Mouse (Mus musculus): ENCODE measurements around the gene Gm13290. TPM values are rescaled to one million over a fixed set of nuclear protein-coding genes. Genes with fewer than 3 reads are reported as not detected.
"Not testable (repeated sequence)": the region's sequence is repeated elsewhere in the genome, so short reads cannot be mapped to it uniquely, and the experiment has no call there.

The Gm13290 gene
- not detected for total RNA-seq (2021)
- long read RNA-seq, experiment 1: 0 reads
- long read RNA-seq, experiment 2: 0 reads

GRCm38 (mm10) chr4:88773534-88773933 lies at the start of gene Gm13290:
Gene Gm13290 (plus strand): TSS chr4:88773834.
- DNase-seq: not testable (repeated sequence)

- no peak for DNase-seq
Measured at GRCm38 (mm10) chr4:88726727-88727126, 46.9 kb upstream of the Gm13290 start.

GRCm38 (mm10) chr4:88727324-88727723 lies 46.3 kb upstream of the Gm13290 start:
- DNase-seq: peak; percentile 30 to 65

- DNase-seq: peak; percentile 74 to 78
Measured at GRCm38 (mm10) chr4:88738480-88738879, 35.2 kb upstream of the Gm13290 start.

GRCm38 (mm10) chr4:88739036-88739435 lies 34.6 kb upstream of the Gm13290 start:
- DNase-seq: no peak

GRCm38 (mm10) chr4:88741426-88741825 lies 32.2 kb upstream of the Gm13290 start:
- no peak for DNase-seq

GRCm38 (mm10) chr4:88742771-88743371 lies 30.8 kb upstream of the Gm13290 start:
- no peak for DNase-seq

GRCm38 (mm10) chr4:88744207-88744606 lies 29.4 kb upstream of the Gm13290 start:
- DNase-seq: no peak

GRCm38 (mm10) chr4:88749926-88750325 lies 23.7 kb upstream of the Gm13290 start:
- no peak for DNase-seq

GRCm38 (mm10) chr4:88754818-88755340 lies 18.8 kb upstream of the Gm13290 start, which contains the start of gene Gm13271:
Gene Gm13271 (plus strand): TSS chr4:88754868.
- peak; percentile 12 to 32 for DNase-seq

GRCm38 (mm10) chr4:88756581-88757513 lies 16.8 kb upstream of the Gm13290 start:
- peak in 1 of 2 experiments; percentile 9 for DNase-seq

GRCm38 (mm10) chr4:88757628-88758031 lies 16.0 kb upstream of the Gm13290 start:
- peak; percentile 82 for DNase-seq

- DNase-seq: not testable (repeated sequence)
Measured at GRCm38 (mm10) chr4:88758751-88759150, 14.9 kb upstream of the Gm13290 start.

- peak; percentile 28 to 59 for DNase-seq
Measured at GRCm38 (mm10) chr4:88759610-88760268, 13.9 kb upstream of the Gm13290 start, which contains the start of gene Gm13283. Gene Gm13283 (plus strand): TSS chr4:88760119.

GRCm38 (mm10) chr4:88760431-88760830 lies 13.2 kb upstream of the Gm13290 start:
- DNase-seq: peak; percentile 84 to 86

- peak; percentile 13 to 19 for DNase-seq
Measured at GRCm38 (mm10) chr4:88761776-88762175, 11.9 kb upstream of the Gm13290 start.

- not testable (repeated sequence) for DNase-seq
Measured at GRCm38 (mm10) chr4:88762341-88762740, 11.3 kb upstream of the Gm13290 start.

- peak; percentile 65 to 69 for DNase-seq
Measured at GRCm38 (mm10) chr4:88763384-88764018, 10.1 kb upstream of the Gm13290 start.

- DNase-seq: not testable (repeated sequence)
Measured at GRCm38 (mm10) chr4:88776622-88777021, 3.0 kb downstream of the Gm13290 start, which contains the start of gene Gm13289. Gene Gm13289 (plus strand): TSS chr4:88776922.

- not testable (repeated sequence) for DNase-seq
Measured at GRCm38 (mm10) chr4:88779550-88779949, 5.9 kb downstream of the Gm13290 start, which contains the start of gene Gm13272. Gene Gm13272 (plus strand): TSS chr4:88779850.

- not testable (repeated sequence) for DNase-seq
Measured at GRCm38 (mm10) chr4:88780320-88780719, 6.7 kb downstream of the Gm13290 start.
